Mouse (Mus musculus) CH12.LX (cell line): ENCODE data around the gene Map2k5. TPM values are rescaled to one million over a fixed set of nuclear protein-coding genes. Genes with fewer than 3 reads are reported as not detected.

Source experiments
- DNase-seq: peaks from one replicate; pipeline ENCODE4 v3.0.0-alpha.2; 2013; ENCODE audit errors: extremely low read depth
- H3K27ac ChIP-seq: 2 replicates; pipeline ENCODE4 v1.5.1; 2012; ENCODE audit warnings: low read depth, mild to moderate bottlenecking, control low read depth, moderate library complexity; ENCODE audit not compliant: insufficient read depth
- H3K27me3 ChIP-seq: replicated peaks from 2 replicates; pipeline ENCODE3; 2012; ENCODE audit warnings: inconsistent platforms
- H3K36me3 ChIP-seq, 2 experiments: replicated peaks in 1 of 2; 2 replicates each; pipeline versions ENCODE3 to v1.6.1; 2012; ENCODE audit warnings: inconsistent platforms in 1 of 2, low read length in 1 of 2, mild to moderate bottlenecking in 1 of 2, mixed read lengths in 1 of 2, moderate library complexity in 1 of 2; ENCODE audit not compliant: control insufficient read depth in 1 of 2, insufficient read depth in 1 of 2
- H3K4me1 ChIP-seq, 2 experiments: 2 replicates each; pipeline ENCODE4 v1.6.1; 2012; ENCODE audit warnings: inconsistent platforms in 1 of 2, moderate library complexity in 1 of 2; ENCODE audit not compliant: insufficient read depth in 2 of 2, control insufficient read depth in 1 of 2
- H3K4me2 ChIP-seq: 2 replicates; pipeline ENCODE4 v1.6.1; 2012; ENCODE audit warnings: low read depth, mild to moderate bottlenecking, control low read depth; ENCODE audit not compliant: poor library complexity, insufficient read depth, severe bottlenecking
- H3K4me3 ChIP-seq, 3 experiments: fragments of 150-350 bp in 1 of 3; sonication (generic) in 1 of 3; replicated peaks in 1 of 3; 2 replicates each; pipeline versions ENCODE3 to v1.5.1; 2011 to 2012; ENCODE audit warnings: low read depth in 2 of 3, low read length in 2 of 3, mild to moderate bottlenecking in 2 of 3, moderate library complexity in 2 of 3, control low read depth in 1 of 3, improper control_type of control experiment in 1 of 3, inconsistent platforms in 1 of 3, mixed read lengths in 1 of 3; ENCODE audit not compliant: poor library complexity in 1 of 3
- H3K79me2 ChIP-seq: replicated peaks from 2 replicates; pipeline ENCODE4 v1.6.1; 2012; ENCODE audit warnings: mild to moderate bottlenecking, moderate library complexity; ENCODE audit not compliant: control insufficient read depth, poor library complexity, insufficient read depth, severe bottlenecking; ENCODE audit errors: extremely low read depth
- H3K9ac ChIP-seq: 2 replicates; pipeline ENCODE4 v1.6.1; 2012; ENCODE audit warnings: low read depth, mild to moderate bottlenecking, control low read depth, moderate library complexity; ENCODE audit not compliant: insufficient read depth
- H3K9me3 ChIP-seq: replicated peaks from 2 replicates; pipeline ENCODE3; 2012; ENCODE audit warnings: low read length, inconsistent platforms, mixed read lengths
- CHD1 ChIP-seq: IDR thresholded peaks from 2 replicates; pipeline ENCODE4 v1.6.1; 2012; ENCODE audit warnings: low read depth, low read length, improper control_type of control experiment, inconsistent platforms
- CTCF ChIP-seq, 2 experiments: IDR thresholded peaks in 1 of 2; conservative IDR thresholded peaks in 1 of 2; 2 replicates each; pipeline ENCODE4 v1.5.1; 2011 to 2012; ENCODE audit warnings: low read depth in 2 of 2, low read length in 2 of 2, improper control_type of control experiment in 1 of 2, inconsistent platforms in 1 of 2, mild to moderate bottlenecking in 1 of 2, moderate library complexity in 1 of 2
- E2F4 ChIP-seq: IDR thresholded peaks from 2 replicates; pipeline ENCODE4 v1.6.1; 2011; ENCODE audit warnings: low read depth, low read length, improper control_type of control experiment; ENCODE audit not compliant: insufficient replicate concordance
- EP300 ChIP-seq: IDR thresholded peaks from 2 replicates; pipeline ENCODE4 v1.6.1; 2011; ENCODE audit warnings: low read length, improper control_type of control experiment
- ETS1 ChIP-seq: conservative IDR thresholded peaks from 2 replicates; pipeline ENCODE4 v1.6.1; 2012; ENCODE audit warnings: low read depth, mild to moderate bottlenecking, inconsistent platforms, low read length, improper control_type of control experiment, moderate library complexity
- IRF4 ChIP-seq: IDR thresholded peaks from 2 replicates; pipeline ENCODE4 v1.6.1; 2014; ENCODE audit warnings: low read depth, mild to moderate bottlenecking, inconsistent platforms, low read length, improper control_type of control experiment
- KAT2A ChIP-seq: IDR thresholded peaks from 2 replicates; pipeline ENCODE4 v1.6.1; 2012; ENCODE audit warnings: low read length, improper control_type of control experiment, inconsistent platforms; ENCODE audit not compliant: insufficient replicate concordance
- MAFK ChIP-seq: IDR thresholded peaks from 2 replicates; pipeline ENCODE4 v1.6.1; 2011; ENCODE audit warnings: low read length, improper control_type of control experiment; ENCODE audit not compliant: insufficient replicate concordance
- PAX5 ChIP-seq: IDR thresholded peaks from 2 replicates; pipeline ENCODE4 v1.6.1; 2012; ENCODE audit warnings: low read length, inconsistent platforms, mixed read lengths
- POLR2AphosphoS2 ChIP-seq: IDR thresholded peaks from 2 replicates; pipeline ENCODE4 v1.6.1; 2011; ENCODE audit warnings: low read depth, low read length, improper control_type of control experiment
- SMC3 ChIP-seq: IDR thresholded peaks from 2 replicates; pipeline ENCODE4 v1.6.1; 2011; ENCODE audit warnings: low read depth, low read length, improper control_type of control experiment
- TBP ChIP-seq: conservative IDR thresholded peaks from 2 replicates; pipeline ENCODE4 v1.6.1; 2011; ENCODE audit warnings: low read depth, low read length, improper control_type of control experiment
- TCF12 ChIP-seq: IDR thresholded peaks from 2 replicates; pipeline ENCODE4 v1.6.1; 2014; ENCODE audit warnings: low read depth, mild to moderate bottlenecking, inconsistent platforms, low read length, improper control_type of control experiment
- USF2 ChIP-seq: conservative IDR thresholded peaks from 2 replicates; pipeline ENCODE4 v1.6.1; 2011; ENCODE audit warnings: low read depth, low read length, improper control_type of control experiment
- ZNF384 ChIP-seq: IDR thresholded peaks from 2 replicates; pipeline ENCODE4 v1.6.1; 2012; ENCODE audit warnings: low read depth, low read length, improper control_type of control experiment, inconsistent platforms
- dilution Hi-C: fragments of 300-500 bp; cut with MboI; formaldehyde crosslinking; loops from 2 replicates; pipeline ENCODE4 v1.14.3; 2020; ENCODE audit warnings: low sequenced_read_pairs; ENCODE audit not compliant: extremely low pct_unique_long_range_greater_than_20kb, extremely low pct_ligation_motif_present
- in situ Hi-C: fragments of 300-500 bp; cut with MboI; formaldehyde crosslinking; loops from 3 replicates; pipeline ENCODE4 v1.14.3; 2019; ENCODE audit warnings: low sequenced_read_pairs, low pct_ligation_motif_present, low pct_unique_long_range_greater_than_20kb, mixed read lengths
- polyA plus RNA-seq: library from polyadenylated mRNA; unstranded; fragments of >175 nt; gene quantifications from 2 replicates; pipeline ENCODE4 v1.2.1, GENCODE M21; 2012; ENCODE audit warnings: low read depth; ENCODE audit not compliant: insufficient read length
- total RNA-seq, 2 experiments: library from RNA; depleted of rRNA; stranded (reverse); fragments of 300-350 nt in 1 of 2; fragments of >200 nt in 1 of 2; gene quantifications; 2 replicates each; pipeline ENCODE4 v1.2.3; 2012 to 2014

Gene Map2k5
- total and polyA plus RNA-seq, 3 experiments, result 10.8 to 22.6 (median 11.2) TPM

- H3K4me1 ChIP-seq, result peaks cover 0 to 42% of the 10 kb centered on the region in 2 experiments; a peak in 3 of 4 replicates
- in situ Hi-C loops (no loop called here), dilution Hi-C loops (no loop called here)
- no peaks in the 10 kb centered on the region for H3K9me3 ChIP-seq
- peak; percentile 42 for DNase-seq
- no peaks in the 10 kb centered on the region for H3K27me3 ChIP-seq
- TF ChIP-seq CTCF (conservative IDR thresholded peaks at IDR 0.05 in 1 of 2, IDR thresholded peaks at IDR 0.05 in 1 of 2; ENCODE audit: low read depth in 2 of 2, low read length in 2 of 2) (no peak), PAX5 (no peak), ZNF384 (no peak), MAFK (no peak), ETS1 (no peak), POLR2AphosphoS2 (no peak), SMC3 (no peak)
- peaks cover 7 to 51% of the 10 kb centered on the region in 2 experiments for H3K36me3 ChIP-seq
- H3K4me3 ChIP-seq, result no peak overlapping the region
- H3K27ac ChIP-seq, result no peak overlapping the region
- H3K4me2 ChIP-seq, result no peak overlapping the region
- no peak overlapping the region for H3K9ac ChIP-seq
- no peaks in the 10 kb centered on the region for H3K79me2 ChIP-seq
Measured at GRCm38 (mm10) chr9:63246568-63247169, 131.0 kb downstream of the Map2k5 start.

DNA sequence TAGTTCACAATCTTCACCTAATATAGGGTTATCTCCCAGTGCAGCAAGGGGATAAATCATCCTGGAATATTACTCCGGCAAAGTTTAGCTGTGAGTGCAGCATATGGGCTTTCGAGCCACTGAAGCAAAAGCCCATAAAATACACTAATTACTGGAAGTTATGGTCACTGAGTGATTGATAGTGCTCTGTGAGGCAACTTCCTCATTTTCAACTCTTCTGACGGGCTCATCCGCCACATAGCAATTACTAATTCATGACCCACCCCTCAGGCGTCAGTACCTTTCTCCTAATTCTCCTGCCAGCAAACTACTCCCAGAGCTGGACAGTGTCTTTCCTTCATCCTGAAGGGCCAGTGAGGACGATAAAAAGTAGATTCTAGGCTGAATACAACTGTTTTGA is 135.7 kb downstream of the Map2k5 start:
- in situ Hi-C loops, result no loop called here
- no peak overlapping the region for H3K4me3 ChIP-seq
- peak; percentile 43 for DNase-seq
- H3K9ac ChIP-seq, result no peak overlapping the region
- peaks cover 3 to 26% of the 10 kb centered on the region in 2 experiments; a peak in 3 of 4 replicates for H3K4me1 ChIP-seq
- no peak overlapping the region for H3K27ac ChIP-seq
- H3K79me2 ChIP-seq, result no peaks in the 10 kb centered on the region
- peaks cover 5 to 30% of the 10 kb centered on the region in 2 experiments for H3K36me3 ChIP-seq
- H3K27me3 ChIP-seq, result no peaks in the 10 kb centered on the region
- no peaks in the 10 kb centered on the region for H3K9me3 ChIP-seq
- TF ChIP-seq IRF4, result no peak
- no peak for TF ChIP-seq EP300
- no peak for TF ChIP-seq TBP
- no peak for TF ChIP-seq TCF12
- no peak for TF ChIP-seq E2F4
- no peak for TF ChIP-seq USF2
- TF ChIP-seq CHD1, result no peak
- no peak for TF ChIP-seq KAT2A
- dilution Hi-C loops, result no loop called here
- no peak overlapping the region for H3K4me2 ChIP-seq
